Mouse (Mus musculus): ENCODE data around the gene Nyap1. TPM values are rescaled to one million over a fixed set of nuclear protein-coding genes. Genes with fewer than 3 reads are reported as not detected.

Nyap1 gene
- polyA plus RNA-seq (2015; fragmentation: Nextera tagmentation; extraction: Ambion mirVana) = 25.0 and 26.5 TPM in 2 replicates

DNA sequence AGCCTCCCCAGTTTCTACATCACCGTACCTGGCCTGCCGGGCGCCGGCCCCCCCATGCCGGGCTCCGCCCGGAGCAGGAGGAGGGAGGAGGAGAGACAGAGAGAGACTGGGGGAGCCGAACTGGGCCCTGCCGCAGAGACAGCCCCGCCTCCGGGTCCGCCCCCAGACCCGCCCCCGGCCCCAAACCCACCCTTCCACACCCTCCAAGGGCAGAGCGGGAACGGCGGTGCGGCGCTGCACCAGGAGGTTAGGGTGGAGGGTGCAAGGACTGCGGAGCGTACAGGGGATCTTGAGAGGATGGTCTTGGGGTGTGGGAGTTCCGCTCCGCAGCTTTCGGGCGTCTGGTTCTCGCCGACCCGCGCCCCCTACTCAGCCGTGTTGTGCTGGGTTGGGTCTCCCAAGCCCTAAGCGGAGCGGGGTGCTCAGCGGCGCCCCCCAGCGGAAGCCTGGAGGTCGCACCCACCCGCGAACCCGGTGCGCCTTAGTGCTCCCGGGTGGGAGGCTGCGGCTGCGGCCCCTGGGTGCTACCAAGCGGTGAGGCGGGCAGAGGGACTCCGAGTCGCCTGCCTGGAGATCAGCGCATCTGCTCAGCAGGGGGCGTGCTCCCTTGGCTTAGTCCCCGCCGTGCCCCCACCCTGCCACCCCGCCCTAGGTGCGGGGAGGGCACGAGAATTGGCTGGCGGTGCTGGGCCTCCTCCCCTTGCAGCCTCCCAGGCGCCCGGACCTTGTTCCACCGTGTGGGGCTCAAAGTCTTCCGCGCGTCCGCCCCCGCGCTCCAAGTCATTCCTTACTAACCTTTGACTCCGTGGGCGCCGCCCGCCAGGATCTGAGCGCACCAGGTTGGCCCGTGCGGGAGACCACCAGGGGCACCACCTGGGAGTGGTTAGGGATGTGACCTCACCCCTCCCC is at the start of gene Nyap1:
Gene Nyap1, minus strand, starts transcription at position 585 of the 909 bp plus-strand sequence.
- Histone ChIP-seq H3K27ac (peak within 1 kb of the TSS; percentile 78), H3K36me3 (ENCODE audit: poor library complexity, severe bottlenecking) (peaks cover 17% of the 10 kb centered on the region), H3K27me3 (no peaks in the 10 kb centered on the region), H3K9me3 (replicated peaks) (no peaks in the 10 kb centered on the region), H3K4me1 (peaks cover 43% of the 10 kb centered on the region), H3K9ac (peak within 1 kb of the TSS; percentile 81), H3K4me2 (peak within 1 kb of the TSS; percentile 91), H3K4me3 (peak within 1 kb of the TSS; percentile 63)
- ATAC-seq = peak; percentile 88
- WGBS = 0% methylated on average over 58 of the region's 71 CpGs

DNA sequence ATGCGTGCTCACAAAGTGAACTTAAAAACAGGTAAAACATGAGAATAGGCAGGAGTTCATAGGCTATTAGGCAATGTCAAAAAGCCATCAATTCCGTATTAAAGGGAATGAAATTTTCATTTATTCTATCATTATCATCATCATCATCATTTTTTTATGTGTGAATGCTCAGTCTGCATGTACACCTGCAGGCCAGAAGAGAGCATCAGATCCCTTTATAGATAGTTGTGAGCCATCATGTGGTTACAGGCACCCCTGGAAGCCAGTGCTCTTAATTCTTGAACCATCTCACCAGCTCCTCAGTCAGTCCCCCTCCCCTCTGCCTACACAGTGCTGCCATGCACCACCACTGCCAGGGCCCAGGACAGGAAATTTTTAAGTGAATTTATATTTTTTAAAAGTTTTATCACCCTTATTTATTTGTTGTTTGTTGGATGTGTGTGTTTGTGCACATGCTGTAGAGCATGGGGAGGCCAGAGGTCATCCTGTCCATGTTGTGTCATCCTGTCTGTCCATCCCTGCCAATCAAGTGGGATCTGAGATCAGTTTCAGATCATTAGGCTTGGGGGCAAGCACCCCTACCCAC is 47.6 kb upstream of the Nyap1 start:
- Histone ChIP-seq H3K27ac (no peak overlapping the region), H3K27me3 (peaks cover 4% of the 10 kb centered on the region), H3K4me1 (peaks cover 19% of the 10 kb centered on the region), H3K36me3 (ENCODE audit: poor library complexity, severe bottlenecking) (peaks cover 8% of the 10 kb centered on the region), H3K9ac (no peak overlapping the region), H3K4me2 (no peak overlapping the region), H3K4me3 (no peak overlapping the region), H3K9me3 (replicated peaks) (no peaks in the 10 kb centered on the region)
- no peak for ATAC-seq
- 92% methylated on average over 2 of the region's 2 CpGs for WGBS

DNA sequence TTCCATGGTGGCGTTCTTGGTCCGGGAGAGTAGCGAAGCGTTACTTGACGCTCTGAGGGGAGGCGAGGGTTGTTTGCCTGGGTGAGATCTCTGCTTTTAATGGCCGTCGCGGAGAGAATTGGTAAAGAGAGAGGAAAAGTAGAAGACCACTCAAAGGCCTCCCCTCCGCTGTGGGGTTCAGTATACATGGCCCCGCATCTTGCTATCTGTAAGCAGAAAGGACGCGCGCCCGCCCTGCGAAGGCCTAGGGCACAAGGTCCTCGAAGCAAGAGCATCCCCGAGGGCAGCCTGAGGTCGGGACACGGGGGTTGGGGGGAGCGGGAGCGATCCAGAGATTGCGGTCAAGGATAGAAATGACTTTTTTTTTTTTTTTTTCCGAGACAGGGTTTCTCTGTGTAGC is 46.8 kb upstream of the Nyap1 start:
- Histone ChIP-seq H3K36me3 (ENCODE audit: poor library complexity, severe bottlenecking) (peaks cover 17% of the 10 kb centered on the region), H3K4me3 (peak overlapping the region; percentile 85), H3K4me1 (peaks cover 28% of the 10 kb centered on the region), H3K9ac (no peak overlapping the region), H3K9me3 (replicated peaks) (no peaks in the 10 kb centered on the region), H3K27me3 (peaks cover 4% of the 10 kb centered on the region), H3K4me2 (peak overlapping the region; percentile 95), H3K27ac (no peak overlapping the region)
- no peak for ATAC-seq
- 71% methylated on average over 24 of the region's 24 CpGs for WGBS

DNA sequence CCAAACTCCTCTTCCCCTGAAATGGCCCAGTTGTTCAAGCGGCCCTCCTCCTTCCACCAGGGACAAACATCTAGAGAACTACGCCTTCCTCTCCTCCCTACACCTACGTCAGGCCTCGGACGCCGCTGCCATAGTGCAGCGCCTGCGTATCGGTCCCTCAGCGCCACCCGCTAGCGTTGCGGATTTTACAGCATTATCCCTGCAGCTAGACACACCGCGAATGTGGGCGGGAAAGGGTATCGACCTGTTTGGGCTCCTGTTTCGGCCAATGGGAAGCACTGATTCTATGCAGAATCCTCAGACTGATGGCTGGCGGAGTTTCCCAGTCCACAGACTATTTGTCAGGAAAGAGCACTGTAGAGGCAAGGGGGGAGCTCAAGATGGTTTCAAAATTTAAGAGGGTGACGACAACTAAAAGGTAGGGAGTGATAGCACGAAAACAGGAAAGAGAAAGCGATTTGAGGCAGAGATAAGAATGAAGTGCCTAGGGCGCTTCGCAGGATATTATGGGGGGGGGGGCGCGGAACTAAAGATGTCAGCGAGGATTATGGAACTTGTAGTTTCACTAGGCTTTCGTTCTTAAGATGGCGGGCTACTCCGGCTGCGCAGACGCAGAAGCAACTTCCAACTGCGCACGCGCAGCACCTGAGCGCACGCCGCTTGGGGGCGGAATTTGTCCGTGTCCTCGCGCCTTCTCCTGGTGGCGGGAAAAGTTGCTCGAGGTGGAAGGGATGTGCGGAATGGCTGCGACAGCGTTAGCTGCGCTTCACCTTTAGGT is 45.9 kb upstream of the Nyap1 start, which contains the start of the genes Mepce and Zcwpw1:
Gene Mepce, minus strand, starts transcription at position 505 of the 778 bp plus-strand sequence.
Gene Zcwpw1, plus strand, starts transcription at position 648 of the 778 bp plus-strand sequence.
- H3K36me3 ChIP-seq (ENCODE audit: poor library complexity, severe bottlenecking) = peaks cover 25% of the 10 kb centered on the region
- peak within 1 kb of the TSS; percentile 85 for H3K4me3 ChIP-seq
- under 1% methylated on average over 48 of the region's 48 CpGs for WGBS
- H3K27ac ChIP-seq = peak within 1 kb of the TSS; percentile 98
- peaks cover 4% of the 10 kb centered on the region for H3K27me3 ChIP-seq
- no peaks in the 10 kb centered on the region for H3K9me3 ChIP-seq (replicated peaks)
- H3K4me2 ChIP-seq = peak within 1 kb of the TSS; percentile 95
- ATAC-seq = peak; percentile 69
- peak within 1 kb of the TSS; percentile 98 for H3K9ac ChIP-seq
- peaks cover 36% of the 10 kb centered on the region for H3K4me1 ChIP-seq

DNA sequence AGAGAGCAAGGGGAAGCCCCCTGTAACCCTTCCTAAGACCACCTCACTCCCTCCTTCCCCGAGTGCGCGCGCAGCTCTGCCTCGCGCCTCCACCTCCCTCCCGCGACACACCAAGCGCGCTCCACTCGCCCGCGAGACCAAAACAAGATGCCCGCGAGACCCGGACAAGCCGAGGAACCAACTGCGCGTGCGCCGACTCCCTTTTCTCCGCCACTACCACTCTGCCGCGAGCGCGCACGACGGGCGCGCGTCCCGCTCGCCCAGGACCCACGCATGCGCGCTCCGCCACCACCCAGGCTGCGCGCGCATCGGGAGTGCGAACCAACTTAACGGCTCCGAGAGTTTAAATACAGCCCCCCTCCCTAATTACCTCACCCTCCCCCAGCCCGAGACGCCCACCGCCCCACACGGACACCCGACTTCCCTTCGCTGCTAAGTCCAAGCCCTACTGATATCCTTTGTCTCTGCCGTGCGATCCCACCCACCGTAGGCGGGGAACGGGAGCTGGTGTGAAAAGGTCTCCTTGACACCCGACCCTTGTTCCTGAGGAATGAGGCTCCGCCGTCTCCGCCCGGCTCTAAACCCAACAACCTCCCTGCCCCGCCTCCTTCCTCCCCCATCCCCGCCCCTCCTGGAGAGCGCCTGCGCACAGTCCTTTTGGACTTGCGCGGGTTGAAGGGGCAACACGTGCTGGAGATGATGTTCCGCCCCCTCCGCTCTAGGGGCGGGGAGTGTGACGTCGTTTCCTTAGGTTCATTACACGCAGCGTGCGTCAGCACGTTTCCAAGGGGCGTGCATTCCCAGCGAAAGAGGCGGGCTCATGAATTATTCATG is 44.9 kb upstream of the Nyap1 start:
- Histone ChIP-seq H3K4me3 (peak overlapping the region; percentile 85), H3K4me1 (peaks cover 41% of the 10 kb centered on the region), H3K27me3 (peaks cover 4% of the 10 kb centered on the region), H3K9me3 (replicated peaks) (no peaks in the 10 kb centered on the region), H3K27ac (peak overlapping the region; percentile 98), H3K36me3 (ENCODE audit: poor library complexity, severe bottlenecking) (peaks cover 35% of the 10 kb centered on the region), H3K9ac (peak overlapping the region; percentile 98), H3K4me2 (peak overlapping the region; percentile 95)
- under 1% methylated on average over 72 of the region's 79 CpGs for WGBS
- ATAC-seq = peak; percentile 86

DNA sequence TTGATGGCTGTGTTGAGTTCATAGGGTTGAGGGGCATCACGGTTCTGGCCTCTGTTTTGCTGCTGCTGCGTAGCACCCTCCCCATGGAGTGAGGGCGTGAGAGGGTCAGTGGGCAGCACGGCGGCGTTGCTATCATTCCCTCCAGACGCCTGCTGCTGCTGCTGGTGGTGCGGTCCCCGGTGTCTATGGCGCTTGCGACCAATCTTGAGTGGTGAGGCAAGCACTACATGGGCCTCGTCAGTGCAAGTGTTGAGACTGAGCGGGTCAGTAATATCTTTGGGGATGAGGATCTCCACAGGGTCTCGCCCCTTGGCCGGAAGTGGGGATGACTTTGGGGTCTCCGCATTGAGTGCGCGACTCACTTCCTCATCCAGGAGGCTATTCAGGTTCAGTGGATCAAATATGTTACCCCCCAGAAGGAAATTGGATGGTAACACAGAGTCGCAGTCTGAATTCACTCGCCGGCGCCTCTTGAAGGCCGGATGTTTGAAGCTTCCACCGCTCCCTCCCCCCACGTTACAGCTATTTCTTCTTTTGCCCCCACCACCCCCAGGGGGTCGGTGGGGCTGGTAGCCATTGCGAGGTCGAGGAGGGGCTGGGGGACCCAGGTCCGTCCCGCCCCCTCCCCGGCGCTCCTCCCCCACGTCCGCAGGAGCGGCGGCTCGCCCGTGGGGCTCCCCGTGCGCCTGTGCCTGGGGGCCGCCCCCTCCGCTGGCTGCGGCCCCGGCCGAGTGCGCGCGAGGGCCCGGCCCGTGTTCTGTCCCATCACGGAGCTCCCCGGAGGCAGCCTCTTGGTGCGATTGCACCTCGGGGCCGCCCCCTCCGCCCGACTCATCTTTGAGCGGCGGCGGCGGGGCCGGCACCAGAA is 44.0 kb upstream of the Nyap1 start:
- peak; percentile 19 for ATAC-seq
- H3K4me1 ChIP-seq = peaks cover 45% of the 10 kb centered on the region
- peak overlapping the region; percentile 98 for H3K9ac ChIP-seq
- peaks cover 4% of the 10 kb centered on the region for H3K27me3 ChIP-seq
- peak overlapping the region; percentile 85 for H3K4me3 ChIP-seq
- peak overlapping the region; percentile 95 for H3K4me2 ChIP-seq
- H3K36me3 ChIP-seq (ENCODE audit: poor library complexity, severe bottlenecking) = peaks cover 44% of the 10 kb centered on the region
- H3K9me3 ChIP-seq (replicated peaks) = no peaks in the 10 kb centered on the region
- H3K27ac ChIP-seq = peak overlapping the region; percentile 98
- WGBS = 5% methylated on average over 57 of the region's 62 CpGs

DNA sequence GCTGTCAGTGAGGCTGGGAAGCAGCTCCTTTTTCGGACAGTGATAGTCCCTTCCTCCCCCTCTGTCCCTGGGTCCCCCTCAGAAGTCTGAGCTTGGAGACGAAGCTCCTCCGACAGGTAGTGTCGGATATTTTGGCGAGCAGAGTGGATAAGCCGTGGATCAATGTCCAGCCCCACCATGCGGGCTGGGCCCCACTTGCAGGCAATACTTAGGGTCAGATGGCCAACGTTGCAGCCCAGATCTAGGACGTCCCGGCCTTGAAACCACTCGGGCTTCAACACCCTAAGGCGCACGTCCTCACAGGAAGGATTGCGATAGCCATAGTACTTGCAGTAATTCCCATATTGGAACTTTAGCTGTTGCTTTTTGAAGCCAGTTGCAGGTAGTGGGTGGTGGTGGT is 43.1 kb upstream of the Nyap1 start:
- Histone ChIP-seq H3K4me2 (peak overlapping the region; percentile 95), H3K27me3 (peaks cover 4% of the 10 kb centered on the region), H3K4me1 (peaks cover 53% of the 10 kb centered on the region), H3K27ac (peak overlapping the region; percentile 98; the same call in 1 of the 2 replicates), H3K9ac (peak overlapping the region; percentile 98), H3K9me3 (replicated peaks) (no peaks in the 10 kb centered on the region), H3K4me3 (peak overlapping the region; percentile 85), H3K36me3 (ENCODE audit: poor library complexity, severe bottlenecking) (peaks cover 48% of the 10 kb centered on the region)
- ATAC-seq = no peak
- 82% methylated on average over 14 of the region's 14 CpGs for WGBS

DNA sequence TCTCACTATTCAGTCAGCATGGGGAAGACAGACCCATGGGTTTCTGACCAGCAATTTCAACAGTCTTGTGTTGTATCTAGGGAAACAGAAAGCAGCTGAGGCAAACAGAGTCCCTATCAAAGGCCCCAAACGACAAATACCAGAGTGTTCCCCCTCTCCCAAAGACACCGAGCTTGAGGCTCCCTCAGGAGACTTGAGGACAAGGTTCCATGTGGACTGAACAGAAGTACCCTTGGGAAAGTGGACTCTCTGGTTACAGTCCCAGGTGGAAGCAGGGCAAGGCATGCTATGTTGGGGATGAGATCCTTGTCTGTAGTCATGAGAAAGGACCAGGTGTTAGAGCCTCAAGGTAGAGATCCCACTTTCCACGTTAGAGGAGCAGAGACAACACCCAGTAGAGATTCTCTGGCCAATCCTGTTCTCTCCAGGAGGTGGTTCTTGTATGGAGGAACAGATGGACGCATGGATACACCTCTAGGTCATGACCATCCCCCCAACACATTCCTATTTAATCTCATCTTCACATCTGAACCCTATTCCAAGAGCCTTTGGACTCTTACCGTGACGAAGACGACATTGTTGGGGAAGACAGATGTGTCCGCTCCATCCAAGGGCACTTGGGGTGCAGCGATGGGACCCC is 42.6 kb upstream of the Nyap1 start:
- 80% methylated on average over 9 of the region's 9 CpGs for WGBS
- H3K4me1 ChIP-seq = peaks cover 56% of the 10 kb centered on the region
- peaks cover 4% of the 10 kb centered on the region; the same call in 1 of the 2 replicates for H3K27me3 ChIP-seq
- H3K36me3 ChIP-seq (ENCODE audit: poor library complexity, severe bottlenecking) = peaks cover 48% of the 10 kb centered on the region
- H3K9me3 ChIP-seq (replicated peaks) = no peaks in the 10 kb centered on the region
- H3K4me3 ChIP-seq = peak overlapping the region; percentile 85
- ATAC-seq = no peak
- peak overlapping the region; percentile 98 for H3K9ac ChIP-seq
- peak overlapping the region; percentile 95 for H3K4me2 ChIP-seq
- H3K27ac ChIP-seq = no peak overlapping the region

DNA sequence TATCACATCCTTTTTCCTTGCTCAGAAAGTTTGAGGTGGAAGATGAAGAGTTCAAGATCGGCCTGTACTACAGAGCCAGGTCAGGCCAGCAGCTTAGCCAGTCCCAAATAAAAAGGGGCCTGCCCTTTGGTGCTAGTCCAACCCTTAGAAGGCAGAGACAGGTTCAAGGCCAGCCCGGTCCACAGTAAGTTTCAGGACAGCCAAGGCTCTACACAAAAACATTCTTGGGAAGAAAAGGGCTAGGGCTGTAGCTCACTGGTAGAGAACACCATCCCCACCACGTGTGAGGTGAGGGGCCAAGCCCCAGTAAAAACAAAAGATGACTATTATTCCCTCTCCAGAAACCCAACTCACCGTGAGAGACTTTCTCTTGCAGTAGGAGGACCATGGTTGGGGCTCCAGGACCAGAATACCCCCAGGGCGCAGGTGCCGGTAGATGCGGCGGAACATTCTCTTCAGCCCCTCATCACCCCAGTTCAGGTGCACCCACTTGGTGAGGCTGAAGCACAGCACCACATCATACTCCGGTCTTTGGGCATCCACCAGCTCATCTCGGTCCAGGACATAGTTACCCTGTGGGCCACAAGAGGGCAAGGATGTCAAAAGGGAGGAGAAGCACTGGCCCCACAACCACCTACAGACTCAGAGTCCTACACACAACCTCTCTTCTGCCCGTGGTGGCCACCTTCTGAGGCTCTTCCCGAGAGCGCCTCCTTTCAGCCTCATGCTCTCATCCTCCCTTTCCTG is 41.5 kb upstream of the Nyap1 start:
- Histone ChIP-seq H3K36me3 (ENCODE audit: poor library complexity, severe bottlenecking) (peaks cover 48% of the 10 kb centered on the region), H3K27me3 (0 out of 2 replicates have a peak, but pooled peaks cover under 1% of the 10 kb centered on the region), H3K4me3 (peak overlapping the region; percentile 85), H3K27ac (no peak overlapping the region), H3K4me2 (peak overlapping the region; percentile 95), H3K4me1 (peaks cover 56% of the 10 kb centered on the region), H3K9ac (peak overlapping the region; percentile 98), H3K9me3 (replicated peaks) (no peaks in the 10 kb centered on the region)
- ATAC-seq = no peak
- WGBS = 86% methylated on average over 13 of the region's 13 CpGs
